Mouse (Mus musculus) brain, adult 2 months (tissue): ENCODE measurements around the gene Prodh2.
"Not testable (repeated sequence)": the region's sequence is repeated elsewhere in the genome, so short reads cannot be mapped to it uniquely, and the experiment has no call there.

Experiments
- DNase-seq: peaks from one replicate; pipeline ENCODE4 v3.0.0; 2011; ENCODE audit warnings: low read depth, low spot score

The Prodh2 gene

GRCm38 (mm10) chr7:30493401-30493931 is at the start of gene Prodh2:
TSS of gene Prodh2 (plus strand) at chr7:30493622.
- DNase-seq, result no peak

GRCm38 (mm10) chr7:30443696-30444095 is 49.7 kb upstream of the Prodh2 start:
- peak; percentile 67 for DNase-seq

- peak; percentile 92 for DNase-seq
Measured at GRCm38 (mm10) chr7:30444154-30444970, 49.1 kb upstream of the Prodh2 start.

GRCm38 (mm10) chr7:30444971-30445751 is 48.3 kb upstream of the Prodh2 start, which contains the start of gene Aplp1:
TSS of gene Aplp1 (minus strand) at chr7:30445535.
- peak; percentile 88 for DNase-seq

- no peak for DNase-seq
Measured at GRCm38 (mm10) chr7:30450241-30450640, 43.2 kb upstream of the Prodh2 start.

GRCm38 (mm10) chr7:30453327-30453726 is 40.1 kb upstream of the Prodh2 start:
- DNase-seq, result no peak

GRCm38 (mm10) chr7:30453766-30454165 is 39.7 kb upstream of the Prodh2 start:
- DNase-seq, result no peak

GRCm38 (mm10) chr7:30454259-30454658 is 39.2 kb upstream of the Prodh2 start:
- DNase-seq, result no peak

GRCm38 (mm10) chr7:30456487-30456886 is 36.9 kb upstream of the Prodh2 start:
- no peak for DNase-seq

- DNase-seq, result peak; percentile 36
Measured at GRCm38 (mm10) chr7:30456911-30457628, 36.4 kb upstream of the Prodh2 start.

GRCm38 (mm10) chr7:30457629-30458330 is 35.6 kb upstream of the Prodh2 start, which contains the start of the genes Kirrel2 and Nphs1:
TSS of gene Kirrel2 (minus strand) at chr7:30457690.
TSS of gene Nphs1 (plus strand) at chr7:30458315.
- peak; percentile 73 for DNase-seq

- no peak for DNase-seq
Measured at GRCm38 (mm10) chr7:30459484-30459883, 33.9 kb upstream of the Prodh2 start.

- no peak for DNase-seq
Measured at GRCm38 (mm10) chr7:30463568-30463967, 29.9 kb upstream of the Prodh2 start.

GRCm38 (mm10) chr7:30463996-30464395 is 29.4 kb upstream of the Prodh2 start:
- DNase-seq, result no peak

- no peak for DNase-seq
Measured at GRCm38 (mm10) chr7:30464816-30465300, 28.6 kb upstream of the Prodh2 start.

- DNase-seq, result peak; percentile 42
Measured at GRCm38 (mm10) chr7:30472411-30472810, 21.0 kb upstream of the Prodh2 start.

- DNase-seq, result no peak
Measured at GRCm38 (mm10) chr7:30474999-30475398, 18.4 kb upstream of the Prodh2 start.

GRCm38 (mm10) chr7:30476136-30476535 is 17.3 kb upstream of the Prodh2 start:
- not testable (repeated sequence) for DNase-seq

GRCm38 (mm10) chr7:30477415-30478381 is 15.7 kb upstream of the Prodh2 start:
- peak; percentile 89 for DNase-seq
